Comparison of ENCODE assay signal across 25 mouse cellular contexts in the genomic region with DNA sequence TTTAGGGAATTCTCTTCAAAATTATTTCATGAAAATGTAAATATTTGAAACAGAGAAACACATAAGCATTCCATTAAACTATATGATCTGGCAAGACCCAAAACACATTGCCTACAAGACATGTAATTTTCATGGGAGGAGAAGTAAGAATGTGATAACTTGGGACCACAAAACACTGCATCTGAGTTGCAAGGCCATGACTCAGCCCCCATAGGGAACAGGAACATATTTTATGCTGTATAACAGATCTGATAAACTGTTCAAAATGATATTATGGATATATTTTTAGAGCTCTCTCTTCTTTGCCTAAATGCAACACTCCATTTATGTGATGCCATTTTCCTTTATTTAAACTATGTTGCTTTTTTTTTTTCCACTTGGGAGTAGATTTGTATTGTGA.
"Had no signal": no experiment of that assay in that cellular context is flagged by ENCODE, and none has a peak within 500 bp of the region (broad histone marks: within the 10 kb centered on the region; RNA-seq: fewer than 3 reads in every experiment).

No protein-coding gene starts in this region.

- DNase-seq: cerebellum, adult 9-10 months; cerebellum, adult 9-11 months; cerebellum, postnatal 10 days; cerebellum, postnatal 14 days; cerebellum, postnatal 25 days; cerebellum, postnatal 36 days; embryo, embryonic 11 days; forebrain, postnatal 0 days; gastrocnemius, adult 2 months; gastrocnemius, postnatal 10 days; gastrocnemius, postnatal 14 days; gastrocnemius, postnatal 25 days; gastrocnemius, postnatal 36 days; heart, adult 11 months; heart, adult 18-20 months; heart, adult 2 months had no signal

- H3K9ac ChIP-seq: embryonic facial prominence, embryonic 12.5 days; embryonic facial prominence, embryonic 13.5 days; embryonic facial prominence, embryonic 15.5 days; forebrain, embryonic 12.5 days; forebrain, embryonic 13.5 days; forebrain, embryonic 15.5 days; forebrain, postnatal 0 days had no signal

- H3K9me3 ChIP-seq: embryonic facial prominence, embryonic 10.5 days; embryonic facial prominence, embryonic 12.5 days; embryonic facial prominence, embryonic 13.5 days; embryonic facial prominence, embryonic 15.5 days; forebrain, embryonic 10.5 days; forebrain, embryonic 12.5 days; forebrain, embryonic 13.5 days; forebrain, embryonic 15.5 days had no signal

- H3K4me3 ChIP-seq: embryonic facial prominence, embryonic 10.5 days; embryonic facial prominence, embryonic 12.5 days; embryonic facial prominence, embryonic 13.5 days; embryonic facial prominence, embryonic 15.5 days; erythroblast, embryonic 14.5 days; forebrain, embryonic 10.5 days; forebrain, embryonic 12.5 days; forebrain, embryonic 13.5 days; forebrain, embryonic 15.5 days; gastrocnemius, adult 2 months; heart, adult 2 months had no signal

- H3K27me3 ChIP-seq: embryonic facial prominence, embryonic 12.5 days; embryonic facial prominence, embryonic 13.5 days; embryonic facial prominence, embryonic 15.5 days; forebrain, embryonic 12.5 days; forebrain, embryonic 13.5 days; forebrain, embryonic 15.5 days had no signal

- H3K4me2 ChIP-seq: embryonic facial prominence, embryonic 12.5 days; embryonic facial prominence, embryonic 13.5 days; embryonic facial prominence, embryonic 15.5 days; forebrain, embryonic 12.5 days; forebrain, embryonic 13.5 days; forebrain, embryonic 15.5 days had no signal

- H3K36me3 ChIP-seq: embryonic facial prominence, embryonic 10.5 days; embryonic facial prominence, embryonic 12.5 days; embryonic facial prominence, embryonic 13.5 days; embryonic facial prominence, embryonic 15.5 days; forebrain, embryonic 10.5 days; forebrain, embryonic 12.5 days; forebrain, embryonic 15.5 days had no signal

- H3K4me1 ChIP-seq: embryonic facial prominence, embryonic 10.5 days; embryonic facial prominence, embryonic 12.5 days; embryonic facial prominence, embryonic 13.5 days; embryonic facial prominence, embryonic 15.5 days; forebrain, embryonic 10.5 days; forebrain, embryonic 12.5 days; forebrain, embryonic 13.5 days; forebrain, embryonic 15.5 days had no signal

- H3K27ac ChIP-seq: embryonic facial prominence, embryonic 10.5 days; embryonic facial prominence, embryonic 12.5 days; embryonic facial prominence, embryonic 13.5 days; embryonic facial prominence, embryonic 15.5 days; forebrain, embryonic 10.5 days; forebrain, embryonic 12.5 days; forebrain, embryonic 13.5 days; forebrain, embryonic 15.5 days; gastrocnemius, adult 2 months; heart, adult 2 months had no signal
